Mouse (Mus musculus): ENCODE measurements around the gene Lrp11.
"Not testable (repeated sequence)": the region's sequence is repeated elsewhere in the genome, so short reads cannot be mapped to it uniquely, and the experiment has no call there.

Gene Lrp11

GRCm38 (mm10) chr10:7589592-7590233 is at the start of gene Lrp11:
Gene Lrp11 (plus strand): TSS chr10:7589800.
- peak; percentile 85 for DNase-seq (ENCODE audit: low spot score)

GRCm38 (mm10) chr10:7578002-7578401 is 11.6 kb upstream of the Lrp11 start:
- DNase-seq (ENCODE audit: low spot score) = peak; percentile 57

GRCm38 (mm10) chr10:7581401-7581800 is 8.2 kb upstream of the Lrp11 start:
- no peak for DNase-seq (ENCODE audit: low spot score)

- DNase-seq (ENCODE audit: low spot score) = no peak
These were observed 7.3 kb upstream of the Lrp11 start for GRCm38 (mm10) chr10:7582157-7582890.

GRCm38 (mm10) chr10:7582891-7583557 is 6.6 kb upstream of the Lrp11 start:
- no peak for DNase-seq (ENCODE audit: low spot score)

GRCm38 (mm10) chr10:7586771-7587170 is 2.8 kb upstream of the Lrp11 start:
- peak; percentile 69 for DNase-seq (ENCODE audit: low spot score)

GRCm38 (mm10) chr10:7590234-7590689 is 662 bp downstream of the Lrp11 start:
- DNase-seq (ENCODE audit: low spot score) = no peak

- DNase-seq (ENCODE audit: low spot score) = no peak
These were observed 1.2 kb downstream of the Lrp11 start for GRCm38 (mm10) chr10:7590792-7591191.

GRCm38 (mm10) chr10:7594797-7595196 is 5.2 kb downstream of the Lrp11 start:
- DNase-seq (ENCODE audit: low spot score) = no peak

GRCm38 (mm10) chr10:7596251-7596650 is 6.7 kb downstream of the Lrp11 start:
- DNase-seq (ENCODE audit: low spot score) = no peak

- DNase-seq (ENCODE audit: low spot score) = no peak
These were observed 8.6 kb downstream of the Lrp11 start for GRCm38 (mm10) chr10:7598177-7598576.

GRCm38 (mm10) chr10:7600647-7601046 is 11.0 kb downstream of the Lrp11 start:
- DNase-seq (ENCODE audit: low spot score) = peak; percentile 83

GRCm38 (mm10) chr10:7605168-7605567 is 15.6 kb downstream of the Lrp11 start:
- DNase-seq (ENCODE audit: low spot score) = no peak

GRCm38 (mm10) chr10:7606437-7606836 is 16.8 kb downstream of the Lrp11 start:
- no peak for DNase-seq (ENCODE audit: low spot score)

GRCm38 (mm10) chr10:7608611-7609010 is 19.0 kb downstream of the Lrp11 start:
- DNase-seq (ENCODE audit: low spot score) = no peak

- no peak for DNase-seq (ENCODE audit: low spot score)
These were observed 22.0 kb downstream of the Lrp11 start for GRCm38 (mm10) chr10:7611647-7612046.

- DNase-seq (ENCODE audit: low spot score) = not testable (repeated sequence)
These were observed 22.6 kb downstream of the Lrp11 start for GRCm38 (mm10) chr10:7612210-7612609.

GRCm38 (mm10) chr10:7614834-7615233 is 25.2 kb downstream of the Lrp11 start:
- no peak for DNase-seq (ENCODE audit: low spot score)

GRCm38 (mm10) chr10:7617146-7617545 is 27.5 kb downstream of the Lrp11 start:
- DNase-seq (ENCODE audit: low spot score) = not testable (repeated sequence)

GRCm38 (mm10) chr10:7617556-7617955 is 28.0 kb downstream of the Lrp11 start:
- DNase-seq (ENCODE audit: low spot score) = not testable (repeated sequence)

GRCm38 (mm10) chr10:7619821-7620241 is 30.2 kb downstream of the Lrp11 start:
- DNase-seq (ENCODE audit: low spot score) = no peak

- no peak for DNase-seq (ENCODE audit: low spot score)
These were observed 31.1 kb downstream of the Lrp11 start for GRCm38 (mm10) chr10:7620723-7621122.

GRCm38 (mm10) chr10:7622378-7622777 is 32.8 kb downstream of the Lrp11 start:
- DNase-seq (ENCODE audit: low spot score) = no peak
